Mouse (Mus musculus) neural tube, embryonic 13.5 days (tissue): ENCODE measurements at regions not wholly inside any gene's neighbourhood (a gene's known extent, or its start where the extent isn't known, plus 50 kb on each side); places are given as distances from the start of the nearest gene placed in this dataset.
A peak's percentile ranks its signal among the peaks of the same experiment; 100 is the strongest.
"Not testable (repeated sequence)": the region's sequence is repeated elsewhere in the genome, so short reads cannot be mapped to it uniquely, and the experiment has no call there.

ENCODE experiments used
- ATAC-seq: fragments of 200-750 bp; cut with Nextera tagmentation; 2 replicates; pipeline ENCODE4 v1.8.0; 2017; ENCODE audit warnings: low read depth, mild to moderate bottlenecking, moderate TSS enrichment, moderate library complexity
- H3K27ac ChIP-seq: fragments of 300-500 bp; sonication (generic); replicated peaks from 2 replicates; pipeline ENCODE4 v1.5.1; 2015; ENCODE audit warnings: moderate library complexity, mild to moderate bottlenecking, inconsistent platforms
- H3K27me3 ChIP-seq: fragments of 300-500 bp; sonication (generic); 2 replicates; pipeline ENCODE4 v1.6.1; 2015; ENCODE audit warnings: mild to moderate bottlenecking, inconsistent platforms
- H3K36me3 ChIP-seq: fragments of 300-500 bp; sonication (generic); 2 replicates; pipeline ENCODE4 v1.6.1; 2015; ENCODE audit warnings: mild to moderate bottlenecking, inconsistent platforms
- H3K4me1 ChIP-seq: fragments of 300-500 bp; sonication (generic); replicated peaks from 2 replicates; pipeline ENCODE4 v1.6.1; 2015; ENCODE audit warnings: inconsistent platforms
- H3K4me2 ChIP-seq: fragments of 300-500 bp; sonication (generic); 2 replicates; pipeline ENCODE4 v1.6.1; 2015; ENCODE audit warnings: inconsistent platforms, mild to moderate bottlenecking, moderate library complexity
- H3K4me3 ChIP-seq: fragments of 300-500 bp; sonication (generic); 2 replicates; pipeline ENCODE4 v1.5.1; 2015; ENCODE audit warnings: mild to moderate bottlenecking, inconsistent platforms
- H3K9ac ChIP-seq: fragments of 300-500 bp; sonication (generic); 2 replicates; pipeline ENCODE4 v1.6.1; 2015; ENCODE audit warnings: moderate library complexity, mild to moderate bottlenecking, inconsistent platforms
- H3K9me3 ChIP-seq: fragments of 300-500 bp; sonication (generic); 2 replicates; pipeline ENCODE4 v1.6.1; 2016; ENCODE audit warnings: inconsistent platforms
- WGBS: fragments of 180-500 bp; shearing (Covaris S2); methylation state at CpG from one replicate; pipeline ENCODE4 v1.1.7; 2015; 5-methylcytosine and 5-hydroxymethylcytosine counted together

GRCm38 (mm10) chr14:76936051-76936450 is 100.5 kb upstream of the Ccdc122 start:
- not testable (repeated sequence) for H3K36me3 ChIP-seq, ATAC-seq, H3K4me2 ChIP-seq, H3K4me3 ChIP-seq, H3K9me3 ChIP-seq, H3K4me1 ChIP-seq, H3K9ac ChIP-seq, H3K27ac ChIP-seq, H3K27me3 ChIP-seq
- 70% methylated on average over 4 of the region's 4 CpGs for WGBS

- Histone ChIP-seq H3K4me3 (no peak overlapping the region), H3K4me2 (no peak overlapping the region), H3K9me3 (no peaks in the 10 kb centered on the region), H3K36me3 (no peaks in the 10 kb centered on the region), H3K27ac (no peak overlapping the region), H3K4me1 (no peaks in the 10 kb centered on the region), H3K27me3 (no peaks in the 10 kb centered on the region), H3K9ac (no peak overlapping the region)
- 76% methylated on average over 2 of the region's 2 CpGs for WGBS
- ATAC-seq, result no peak
Measured at GRCm38 (mm10) chr14:76935453-76935852, 101.1 kb upstream of the Ccdc122 start.

- WGBS, result 78% methylated on average over 6 of the region's 6 CpGs
- Histone ChIP-seq H3K9me3 (no peaks in the 10 kb centered on the region), H3K4me3 (no peak overlapping the region), H3K36me3 (no peaks in the 10 kb centered on the region), H3K27me3 (no peaks in the 10 kb centered on the region), H3K4me1 (no peaks in the 10 kb centered on the region), H3K4me2 (no peak overlapping the region), H3K27ac (no peak overlapping the region), H3K9ac (no peak overlapping the region)
- no peak for ATAC-seq
Measured at GRCm38 (mm10) chr14:76932890-76933289, 103.7 kb upstream of the Ccdc122 start.

GRCm38 (mm10) chr14:76931398-76931797 is 105.2 kb upstream of the Ccdc122 start:
- Histone ChIP-seq H3K4me3 (no peak overlapping the region), H3K27ac (peak overlapping the region; percentile 61; the same call in 1 of the 2 replicates), H3K9ac (no peak overlapping the region), H3K27me3 (no peaks in the 10 kb centered on the region), H3K4me2 (no peak overlapping the region), H3K9me3 (no peaks in the 10 kb centered on the region), H3K36me3 (no peaks in the 10 kb centered on the region), H3K4me1 (no peaks in the 10 kb centered on the region)
- no peak for ATAC-seq
- 90% methylated on average over 1 of the region's 1 CpGs for WGBS

- no peak overlapping the region for H3K4me2 ChIP-seq
- WGBS, result 85% methylated on average over 3 of the region's 3 CpGs
- H3K4me1 ChIP-seq, result no peaks in the 10 kb centered on the region
- no peaks in the 10 kb centered on the region for H3K27me3 ChIP-seq
- H3K4me3 ChIP-seq, result no peak overlapping the region
- H3K9ac ChIP-seq, result no peak overlapping the region
- no peaks in the 10 kb centered on the region for H3K36me3 ChIP-seq
- ATAC-seq, result no peak
- no peak overlapping the region for H3K27ac ChIP-seq
- no peaks in the 10 kb centered on the region for H3K9me3 ChIP-seq
Measured at GRCm38 (mm10) chr14:76929562-76929961, 107.0 kb upstream of the Ccdc122 start.

DNA sequence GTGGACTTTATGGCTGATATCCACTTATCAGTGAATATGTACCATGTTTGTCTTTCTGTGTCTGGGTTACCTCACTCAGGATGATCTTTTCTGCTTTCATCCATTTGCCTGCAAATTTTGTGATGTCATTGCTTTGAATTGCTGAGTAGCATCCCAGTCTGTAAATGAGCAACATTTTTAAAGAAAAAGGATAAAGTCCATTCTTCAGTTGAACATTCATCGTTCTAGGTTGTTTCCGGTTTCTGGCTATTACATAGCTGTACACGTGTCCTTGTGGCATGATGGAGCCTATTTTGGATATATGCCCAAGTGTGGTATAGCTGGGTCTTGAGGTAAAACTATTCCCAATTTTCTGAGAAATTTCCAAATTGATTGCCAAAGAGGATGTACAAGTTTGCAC is 107.9 kb upstream of the Ccdc122 start:
- ATAC-seq, result no peak
- H3K4me1 ChIP-seq, result no peaks in the 10 kb centered on the region
- no peaks in the 10 kb centered on the region for H3K36me3 ChIP-seq
- H3K27me3 ChIP-seq, result no peaks in the 10 kb centered on the region
- no peak overlapping the region for H3K4me2 ChIP-seq
- no peaks in the 10 kb centered on the region for H3K9me3 ChIP-seq
- 93% methylated on average over 3 of the region's 3 CpGs for WGBS
- H3K27ac ChIP-seq, result no peak overlapping the region
- H3K4me3 ChIP-seq, result no peak overlapping the region
- no peak overlapping the region for H3K9ac ChIP-seq

- no peak overlapping the region for H3K9ac ChIP-seq
- WGBS, result 74% methylated on average over 5 of the region's 5 CpGs
- H3K4me2 ChIP-seq, result no peak overlapping the region
- 0 out of 2 replicates have a peak, but pooled peaks cover 1% of the 10 kb centered on the region for H3K4me1 ChIP-seq
- H3K27me3 ChIP-seq, result no peaks in the 10 kb centered on the region
- H3K4me3 ChIP-seq, result no peak overlapping the region
- no peaks in the 10 kb centered on the region for H3K36me3 ChIP-seq
- no peak overlapping the region for H3K27ac ChIP-seq
- ATAC-seq, result no peak
- no peaks in the 10 kb centered on the region for H3K9me3 ChIP-seq
Measured at GRCm38 (mm10) chr14:76927245-76927806, 109.2 kb upstream of the Ccdc122 start.

DNA sequence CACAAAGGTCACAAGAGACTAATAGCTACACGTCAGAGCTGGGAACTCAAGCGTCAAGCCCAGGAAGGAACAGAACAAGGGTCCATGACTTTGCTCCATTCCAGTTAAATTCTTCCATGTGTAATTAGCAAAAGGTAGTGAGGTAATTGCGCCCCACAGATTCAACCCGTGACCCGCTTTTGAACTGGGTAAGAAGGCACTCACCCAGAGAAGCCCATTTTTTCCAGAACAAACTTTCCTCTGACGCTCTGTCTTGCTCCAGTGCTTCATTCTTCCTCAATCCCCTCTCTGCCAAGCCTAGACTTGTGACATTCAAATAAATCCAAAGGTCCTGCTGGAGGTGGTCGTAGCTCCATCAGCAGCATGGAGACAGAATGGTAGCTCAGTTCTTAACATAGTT is 110.2 kb upstream of the Ccdc122 start:
- Histone ChIP-seq H3K4me3 (no peak overlapping the region), H3K9me3 (no peaks in the 10 kb centered on the region), H3K36me3 (no peaks in the 10 kb centered on the region), H3K4me1 (peaks cover 6% of the 10 kb centered on the region; the same call in 1 of the 2 replicates), H3K4me2 (no peak overlapping the region), H3K27me3 (no peaks in the 10 kb centered on the region), H3K27ac (no peak overlapping the region), H3K9ac (no peak overlapping the region)
- 88% methylated on average over 7 of the region's 7 CpGs for WGBS
- no peak for ATAC-seq

- H3K36me3 ChIP-seq, result no peaks in the 10 kb centered on the region
- no peaks in the 10 kb centered on the region for H3K9me3 ChIP-seq
- peaks cover 6% of the 10 kb centered on the region; the same call in 1 of the 2 replicates for H3K4me1 ChIP-seq
- no peaks in the 10 kb centered on the region for H3K27me3 ChIP-seq
- H3K9ac ChIP-seq, result no peak overlapping the region
- WGBS, result 57% methylated on average over 6 of the region's 6 CpGs
- H3K27ac ChIP-seq, result 0 out of 2 replicates have a peak overlapping the region, but pooled peaks have one; percentile 18
- H3K4me2 ChIP-seq, result no peak overlapping the region
- no peak overlapping the region for H3K4me3 ChIP-seq
- ATAC-seq, result peak; percentile 82
Measured at GRCm38 (mm10) chr14:76922399-76922939, 114.1 kb upstream of the Ccdc122 start.

GRCm38 (mm10) chr14:76918091-76918490 is 118.5 kb upstream of the Ccdc122 start:
- H3K36me3 ChIP-seq, result no peaks in the 10 kb centered on the region
- peaks cover 6% of the 10 kb centered on the region; the same call in 1 of the 2 replicates for H3K4me1 ChIP-seq
- H3K27me3 ChIP-seq, result no peaks in the 10 kb centered on the region
- no peak overlapping the region for H3K4me2 ChIP-seq
- H3K9me3 ChIP-seq, result no peaks in the 10 kb centered on the region
- 79% methylated on average over 3 of the region's 3 CpGs for WGBS
- H3K27ac ChIP-seq, result no peak overlapping the region
- no peak overlapping the region for H3K9ac ChIP-seq
- H3K4me3 ChIP-seq, result no peak overlapping the region
- ATAC-seq, result no peak

- H3K36me3 ChIP-seq, result no peaks in the 10 kb centered on the region
- no peaks in the 10 kb centered on the region for H3K27me3 ChIP-seq
- 80% methylated on average over 10 of the region's 10 CpGs for WGBS
- H3K4me1 ChIP-seq, result peaks cover 5% of the 10 kb centered on the region
- no peak overlapping the region for H3K4me3 ChIP-seq
- no peak for ATAC-seq
- no peaks in the 10 kb centered on the region for H3K9me3 ChIP-seq
- no peak overlapping the region for H3K27ac ChIP-seq
- H3K4me2 ChIP-seq, result no peak overlapping the region
- no peak overlapping the region for H3K9ac ChIP-seq
Measured at GRCm38 (mm10) chr14:76917139-76917929, 119.2 kb upstream of the Ccdc122 start.

GRCm38 (mm10) chr14:76913850-76914249 is 122.7 kb upstream of the Ccdc122 start:
- H3K27ac ChIP-seq, result no peak overlapping the region
- H3K9ac ChIP-seq, result no peak overlapping the region
- no peaks in the 10 kb centered on the region; the same call in 1 of the 2 replicates for H3K4me1 ChIP-seq
- no peak overlapping the region for H3K4me3 ChIP-seq
- no peak overlapping the region for H3K4me2 ChIP-seq
- no peaks in the 10 kb centered on the region for H3K27me3 ChIP-seq
- H3K36me3 ChIP-seq, result no peaks in the 10 kb centered on the region
- no peak for ATAC-seq
- WGBS, result 92% methylated on average over 3 of the region's 3 CpGs
- H3K9me3 ChIP-seq, result no peaks in the 10 kb centered on the region
